ENCODE assay signal across 14 mouse cellular contexts in the genomic region with DNA sequence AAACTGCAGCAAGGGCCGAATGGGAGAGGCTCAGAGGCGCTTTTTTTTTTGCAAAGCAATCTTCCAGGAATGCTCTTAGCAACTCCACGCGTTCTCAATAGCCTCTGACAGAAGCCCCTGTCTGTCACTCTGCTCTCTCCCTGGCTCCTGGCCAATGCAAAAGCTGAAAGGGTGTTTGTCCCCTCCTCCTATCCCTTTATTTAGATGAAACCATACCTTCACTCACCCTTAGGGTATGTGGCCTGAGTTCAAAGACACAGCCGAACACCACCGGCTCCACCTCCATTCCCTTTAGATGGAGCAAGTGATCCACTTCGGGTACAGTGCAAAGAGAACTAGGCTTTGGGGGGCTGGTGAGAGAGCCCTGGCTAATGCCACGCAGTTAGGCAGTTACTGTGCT.
DNase-seq lines count a peak whose midpoint lies in the region; ATAC-seq and TF ChIP-seq lines count a peak whose summit lies in the region.
"Had no signal": no experiment of that assay in that cellular context is flagged by ENCODE, and none has a peak within 500 bp of the region (broad histone marks: within the 10 kb centered on the region; RNA-seq: fewer than 3 reads in every experiment).

No protein-coding gene starts in this region.

- ATAC-seq in hindbrain, embryonic 13.5 days (ENCODE audit: low FRiP score), result 0 out of 2 replicates have a peak, but pooled peaks have one; percentile 21
- ATAC-seq in forebrain, embryonic 11.5 days (replicated peaks; ENCODE audit: low FRiP score), result peak; percentile 57; the same call in 1 of the 2 replicates
- no peak for ATAC-seq in limb, embryonic 12.5 days (ENCODE audit: insufficient number of reproducible peaks, insufficient read depth, low FRiP score, low TSS enrichment, low read depth)
- ATAC-seq: CD4-positive, CD25-positive, alpha-beta regulatory T cell, adult 4 months; Patski had no signal

- H3K27ac ChIP-seq in hindbrain, embryonic 13.5 days, result peak overlapping the region; percentile 55; the same call in 1 of the 2 replicates
- H3K27ac ChIP-seq in hindbrain, embryonic 10.5 days, result no peak overlapping the region
- peak overlapping the region; percentile 37 for H3K27ac ChIP-seq in forebrain, embryonic 11.5 days (ENCODE audit: low read depth, low read length)
- H3K27ac ChIP-seq in limb, embryonic 12.5 days, result peak overlapping the region; percentile 60
- H3K27ac ChIP-seq: hindbrain, embryonic 15.5 days had no signal

- no peak for TF ChIP-seq CTCF in brain, embryonic 14.5 days (IDR thresholded peaks at IDR 0.05; ENCODE audit: borderline replicate concordance, extremely low read depth, insufficient read depth, insufficient read length)

- no peak overlapping the region for H3K4me2 ChIP-seq in hindbrain, embryonic 13.5 days
- H3K4me2 ChIP-seq in forebrain, embryonic 11.5 days (ENCODE audit: low read depth, low read length, severe bottlenecking), result no peak overlapping the region
- peak overlapping the region; percentile 1; the same call in 1 of the 2 replicates for H3K4me2 ChIP-seq in limb, embryonic 12.5 days
- H3K4me2 ChIP-seq: hindbrain, embryonic 15.5 days had no signal

- no peak for TF ChIP-seq POLR2A in brain, embryonic 14.5 days (IDR thresholded peaks at IDR 0.05; ENCODE audit: borderline replicate concordance, extremely low read depth, insufficient read depth, insufficient read length, poor library complexity, severe bottlenecking)

- 29% methylated on average over 8 of the region's 8 CpGs for WGBS in hindbrain, embryonic 13.5 days
- 48% methylated on average over 8 of the region's 8 CpGs for WGBS in hindbrain, embryonic 10.5 days
- WGBS in forebrain, embryonic 11.5 days, result 23% methylated on average over 8 of the region's 8 CpGs
- WGBS in limb, embryonic 12.5 days, result 15% methylated on average over 8 of the region's 8 CpGs

- no peaks in the 10 kb centered on the region for H3K36me3 ChIP-seq in hindbrain, embryonic 13.5 days
- no peaks in the 10 kb centered on the region for H3K36me3 ChIP-seq in hindbrain, embryonic 10.5 days
- H3K36me3 ChIP-seq in forebrain, embryonic 11.5 days (ENCODE audit: control insufficient read depth, insufficient read depth, low read length), result no peaks in the 10 kb centered on the region
- H3K36me3 ChIP-seq in limb, embryonic 12.5 days, result no peaks in the 10 kb centered on the region
- H3K36me3 ChIP-seq: hindbrain, embryonic 15.5 days had no signal

- no peak overlapping the region for H3K9ac ChIP-seq in hindbrain, embryonic 13.5 days
- no peak overlapping the region for H3K9ac ChIP-seq in forebrain, embryonic 11.5 days (ENCODE audit: low read length)
- no peak overlapping the region for H3K9ac ChIP-seq in limb, embryonic 12.5 days (replicated peaks)
- H3K9ac ChIP-seq: hindbrain, embryonic 15.5 days had no signal

- no peak overlapping the region for H3K4me3 ChIP-seq in hindbrain, embryonic 13.5 days
- H3K4me3 ChIP-seq in hindbrain, embryonic 10.5 days, result no peak overlapping the region
- no peak overlapping the region for H3K4me3 ChIP-seq in forebrain, embryonic 11.5 days (ENCODE audit: low read depth, low read length)
- no peak overlapping the region for H3K4me3 ChIP-seq in limb, embryonic 12.5 days (replicated peaks)
- H3K4me3 ChIP-seq: hindbrain, embryonic 15.5 days had no signal

- DNase-seq in hindbrain, embryonic 10.5 days (ENCODE audit: low spot score), result no peak
- peak; percentile 92 for DNase-seq in brain, embryonic 14.5 days (ENCODE audit: low read depth)
- DNase-seq in forebrain, embryonic 11.5 days (ENCODE audit: low spot score), result peak; percentile 58
- no peak for DNase-seq in kidney, postnatal 4 days
- no peak for DNase-seq in testis, postnatal 10 days (ENCODE audit: low spot score)
- DNase-seq in cerebellum, postnatal 4 days (ENCODE audit: low spot score in 2 of 2), result no peak
- DNase-seq: adrenal gland, postnatal 14 days; cerebellum, adult 11 months; thymus, postnatal 25 days had no signal

- H3K4me1 ChIP-seq in hindbrain, embryonic 13.5 days (replicated peaks), result peaks cover 31% of the 10 kb centered on the region
- H3K4me1 ChIP-seq in hindbrain, embryonic 10.5 days (replicated peaks), result peaks cover 60% of the 10 kb centered on the region
- H3K4me1 ChIP-seq in forebrain, embryonic 11.5 days (replicated peaks; ENCODE audit: control insufficient read depth, insufficient read depth, low read length), result peaks cover 6% of the 10 kb centered on the region
- H3K4me1 ChIP-seq in limb, embryonic 12.5 days (replicated peaks), result peaks cover 34% of the 10 kb centered on the region

- H3K27me3 ChIP-seq in hindbrain, embryonic 13.5 days, result no peaks in the 10 kb centered on the region
- 0 out of 2 replicates have a peak, but pooled peaks cover 4% of the 10 kb centered on the region for H3K27me3 ChIP-seq in hindbrain, embryonic 10.5 days (ENCODE audit: insufficient read depth, poor library complexity, severe bottlenecking)
- no peaks in the 10 kb centered on the region for H3K27me3 ChIP-seq in forebrain, embryonic 11.5 days (ENCODE audit: control insufficient read depth, insufficient read depth, low read length)
- H3K27me3 ChIP-seq in limb, embryonic 12.5 days, result no peaks in the 10 kb centered on the region
- H3K27me3 ChIP-seq: hindbrain, embryonic 15.5 days; Patski had no signal

- H3K9me3 ChIP-seq in hindbrain, embryonic 13.5 days, result no peaks in the 10 kb centered on the region
- H3K9me3 ChIP-seq in hindbrain, embryonic 10.5 days, result no peaks in the 10 kb centered on the region
- H3K9me3 ChIP-seq in forebrain, embryonic 11.5 days (ENCODE audit: control insufficient read depth, low read length), result no peaks in the 10 kb centered on the region
- no peaks in the 10 kb centered on the region for H3K9me3 ChIP-seq in limb, embryonic 12.5 days
- H3K9me3 ChIP-seq: hindbrain, embryonic 15.5 days had no signal

Comparison
In these comparisons a context has a peak if more than half of its experiments do, and no peak if none do; other contexts are left out.
1. DNase-seq: peak in brain, embryonic 14.5 days (single experiment) and forebrain, embryonic 11.5 days (single experiment); none in hindbrain, embryonic 10.5 days (single experiment), kidney, postnatal 4 days (0 of 2), testis, postnatal 10 days (single experiment) and cerebellum, postnatal 4 days (0 of 2).